Mouse (Mus musculus): ENCODE measurements around the gene Scmh1. TPM values are rescaled to one million over a fixed set of nuclear protein-coding genes. Genes with fewer than 3 reads are reported as not detected.

Gene Scmh1
- total and polyA plus RNA-seq, 3 experiments = 6.0 to 66.8 TPM; not detected in 1

GRCm38 (mm10) chr4:120392748-120393147 lies 12.3 kb upstream of the Scmh1 start:
- Histone ChIP-seq H3K4me1 (ENCODE audit: control insufficient read depth in 1 of 2, insufficient read depth in 2 of 2, low read length in 2 of 2) (peaks cover 11% of the 10 kb centered on the region in 2 experiments), H3K79me2 (ENCODE audit: control insufficient read depth, insufficient read depth, low read length, poor library complexity) (no peaks in the 10 kb centered on the region), H3K4me3 (ENCODE audit: control insufficient read depth in 1 of 2, insufficient read depth in 1 of 2, low read depth in 2 of 2, low read length in 2 of 2) (peak overlapping the region in 1 of 2 experiments; percentile 22; a peak in 2 of 4 replicates), H3K36me3 (ENCODE audit: control insufficient read depth in 1 of 2, insufficient read depth in 2 of 2, low read length in 2 of 2) (peaks cover 0 to 17% of the 10 kb centered on the region in 2 experiments; a peak in 2 of 4 replicates), H3K9ac (ENCODE audit: control insufficient read depth, low read depth, low read length, poor library complexity, severe bottlenecking) (peak overlapping the region; percentile 46), H3K27me3 (ENCODE audit: control insufficient read depth in 1 of 2, insufficient read depth in 2 of 2, low read length in 2 of 2) (no peaks in the 10 kb centered on the region), H3K27ac (ENCODE audit: control insufficient read depth, low read depth, low read length) (peak overlapping the region; percentile 78), H3K9me3 (replicated peaks; ENCODE audit: insufficient read depth, low read length) (no peaks in the 10 kb centered on the region)
- peak; percentile 79 for DNase-seq (ENCODE audit: low read depth, low spot score)
- no peak for TF ChIP-seq JUND (IDR thresholded peaks at IDR 0.05; ENCODE audit: low read depth, low read length)
- peak; percentile 82 for TF ChIP-seq MYC (IDR thresholded peaks at IDR 0.05; ENCODE audit: low read depth, low read length)
- no peak for TF ChIP-seq USF1 (IDR thresholded peaks at IDR 0.05; ENCODE audit: low read depth, low read length)
- peak; percentile 76 for TF ChIP-seq MAX (IDR thresholded peaks at IDR 0.05; ENCODE audit: low read length)
- TF ChIP-seq TCF12 (IDR thresholded peaks at IDR 0.05; ENCODE audit: low read depth, low read length) = peak; percentile 48
- peak; percentile 82 for TF ChIP-seq GATA1 (IDR thresholded peaks at IDR 0.05; ENCODE audit: low read depth, low read length)
- no peak for TF ChIP-seq CTCF (IDR thresholded peaks at IDR 0.05 in 2 of 3, conservative IDR thresholded peaks at IDR 0.05 in 1 of 3; ENCODE audit: control insufficient read depth in 1 of 3, insufficient read depth in 1 of 3, low read depth in 2 of 3, low read length in 3 of 3, poor library complexity in 1 of 3, severe bottlenecking in 1 of 3)
- TF ChIP-seq SMC3 (IDR thresholded peaks at IDR 0.05; ENCODE audit: low read depth, low read length) = no peak
- TF ChIP-seq UBTF (IDR thresholded peaks at IDR 0.05; ENCODE audit: borderline replicate concordance, insufficient read depth, low read depth, low read length) = no peak
- peak; percentile 65 for TF ChIP-seq SIN3A (IDR thresholded peaks at IDR 0.05; ENCODE audit: low read length)
- TF ChIP-seq CHD1 (IDR thresholded peaks at IDR 0.05; ENCODE audit: low read depth, low read length) = no peak
- TF ChIP-seq MEF2A (IDR thresholded peaks at IDR 0.05; ENCODE audit: extremely low read depth, insufficient replicate concordance, low read depth, low read length, poor library complexity, severe bottlenecking) = no peak
- peak; percentile 1; the same call in 1 of the 2 replicates for TF ChIP-seq ZNF384 (IDR thresholded peaks at IDR 0.05; ENCODE audit: low read depth, low read length)
- peak; percentile 61 for TF ChIP-seq MXI1 (IDR thresholded peaks at IDR 0.05; ENCODE audit: low read depth, low read length)
- 0 out of 2 replicates have a peak, but pooled peaks have one; percentile 53 for TF ChIP-seq TBP (IDR thresholded peaks at IDR 0.05; ENCODE audit: low read depth, low read length)
- TF ChIP-seq ETS1 (IDR thresholded peaks at IDR 0.05; ENCODE audit: low read depth, low read length) = peak; percentile 39; the same call in 1 of the 2 replicates
- no peak for TF ChIP-seq KAT2A (conservative IDR thresholded peaks at IDR 0.05; ENCODE audit: low read depth, low read length)
- TF ChIP-seq MYB (IDR thresholded peaks at IDR 0.05; ENCODE audit: low read depth, low read length) = no peak
- TF ChIP-seq ELF1 (IDR thresholded peaks at IDR 0.05; ENCODE audit: low read depth, low read length) = 0 out of 2 replicates have a peak, but pooled peaks have one; percentile 45
- TF ChIP-seq NELFE (IDR thresholded peaks at IDR 0.05; ENCODE audit: low read depth, low read length) = no peak; the same call in 1 of the 2 replicates
- TF ChIP-seq RAD21 (IDR thresholded peaks at IDR 0.05; ENCODE audit: low read depth, low read length) = no peak
- TF ChIP-seq EP300 (IDR thresholded peaks at IDR 0.05; ENCODE audit: low read depth in 1 of 2, low read length in 2 of 2) = peak; percentile 56 to 77; a peak in 3 of 4 replicates

Measured in MEL (cell line).